Mouse (Mus musculus) MEL (cell line): ENCODE results near the gene Iqschfp.

Experiments used
- CTCF ChIP-seq, 3 experiments: IDR thresholded peaks in 2 of 3; conservative IDR thresholded peaks in 1 of 3; 2 replicates each; pipeline ENCODE4 v1.5.1; 2011 to 2012; ENCODE audit warnings: low read length in 3 of 3, low read depth in 2 of 3, mild to moderate bottlenecking in 2 of 3, improper control_type of control experiment in 1 of 3, inconsistent platforms in 1 of 3, mixed read lengths in 1 of 3, moderate library complexity in 1 of 3; ENCODE audit not compliant: control insufficient read depth in 1 of 3, insufficient read depth in 1 of 3, poor library complexity in 1 of 3, severe bottlenecking in 1 of 3
- E2F4 ChIP-seq: IDR thresholded peaks from 2 replicates; pipeline ENCODE4 v1.6.1; 2011; ENCODE audit warnings: low read depth, low read length, improper control_type of control experiment, borderline replicate concordance
- ETS1 ChIP-seq: IDR thresholded peaks from 2 replicates; pipeline ENCODE4 v1.6.1; 2012; ENCODE audit warnings: low read depth, mild to moderate bottlenecking, inconsistent platforms, low read length, improper control_type of control experiment, moderate library complexity
- GATA1 ChIP-seq: IDR thresholded peaks from 2 replicates; pipeline ENCODE4 v1.6.1; 2011; ENCODE audit warnings: low read depth, low read length, improper control_type of control experiment
- MYB ChIP-seq: IDR thresholded peaks from 2 replicates; pipeline ENCODE4 v1.6.1; 2011; ENCODE audit warnings: mild to moderate bottlenecking, low read depth, low read length, improper control_type of control experiment
- MYC ChIP-seq: IDR thresholded peaks from 2 replicates; pipeline ENCODE4 v1.6.1; 2011; ENCODE audit warnings: low read depth, mild to moderate bottlenecking, low read length, improper control_type of control experiment, moderate library complexity
- POLR2A ChIP-seq, 2 experiments: IDR thresholded peaks; 2 replicates each; pipeline ENCODE4 v1.6.1; 2011 to 2012; ENCODE audit warnings: low read length in 2 of 2, mild to moderate bottlenecking in 2 of 2, control low read depth in 1 of 2, improper control_type of control experiment in 1 of 2, low read depth in 1 of 2, moderate library complexity in 1 of 2; ENCODE audit not compliant: control insufficient read depth in 1 of 2, insufficient read depth in 1 of 2, poor library complexity in 1 of 2
- RAD21 ChIP-seq: IDR thresholded peaks from 2 replicates; pipeline ENCODE4 v1.6.1; 2011; ENCODE audit warnings: mild to moderate bottlenecking, low read depth, low read length, improper control_type of control experiment
- TCF12 ChIP-seq: IDR thresholded peaks from 2 replicates; pipeline ENCODE4 v1.6.1; 2014; ENCODE audit warnings: low read depth, mild to moderate bottlenecking, inconsistent platforms, low read length, improper control_type of control experiment, moderate library complexity
- USF1 ChIP-seq: IDR thresholded peaks from 2 replicates; pipeline ENCODE4 v1.6.1; 2014; ENCODE audit warnings: low read depth, mild to moderate bottlenecking, inconsistent platforms, low read length, improper control_type of control experiment, moderate library complexity
- ZC3H11A ChIP-seq: IDR thresholded peaks from 2 replicates; pipeline ENCODE4 v1.6.1; 2012; ENCODE audit warnings: low read depth, mild to moderate bottlenecking, inconsistent platforms, low read length, improper control_type of control experiment
- ZKSCAN1 ChIP-seq: IDR thresholded peaks from 2 replicates; pipeline ENCODE4 v1.6.1; 2012; ENCODE audit warnings: low read depth, mild to moderate bottlenecking, inconsistent platforms, low read length, improper control_type of control experiment, moderate library complexity
- ZNF384 ChIP-seq: IDR thresholded peaks from 2 replicates; pipeline ENCODE4 v1.6.1; 2012; ENCODE audit warnings: low read depth, mild to moderate bottlenecking, inconsistent platforms, low read length, improper control_type of control experiment

- TF ChIP-seq MYB (no peak), CTCF (IDR thresholded peaks at IDR 0.05 in 2 of 3, conservative IDR thresholded peaks at IDR 0.05 in 1 of 3; ENCODE audit: control insufficient read depth in 1 of 3, insufficient read depth in 1 of 3, low read depth in 2 of 3, low read length in 3 of 3, poor library complexity in 1 of 3, severe bottlenecking in 1 of 3) (no peak), GATA1 (no peak), ZNF384 (no peak), TCF12 (no peak), ETS1 (no peak), POLR2A (IDR thresholded peaks at IDR 0.05; ENCODE audit: control insufficient read depth in 1 of 2, insufficient read depth in 1 of 2, low read depth in 1 of 2, low read length in 2 of 2, poor library complexity in 1 of 2) (no peak), USF1 (no peak), RAD21 (no peak), ZKSCAN1 (no peak), MYC (no peak), ZC3H11A (no peak), E2F4 (no peak)
Measured at GRCm38 (mm10) chr3:68624471-68624870, 732.4 kb downstream of the Iqschfp start.
